Mouse (Mus musculus): ENCODE data around the gene Meis3.
A peak's percentile ranks its signal among the peaks of the same experiment; 100 is the strongest.

Gene Meis3

GRCm38 (mm10) chr7:16158735-16159134 is 16.2 kb upstream of the Meis3 start:
- DNase-seq (ENCODE audit: low spot score in 2 of 2), result no peak

DNA sequence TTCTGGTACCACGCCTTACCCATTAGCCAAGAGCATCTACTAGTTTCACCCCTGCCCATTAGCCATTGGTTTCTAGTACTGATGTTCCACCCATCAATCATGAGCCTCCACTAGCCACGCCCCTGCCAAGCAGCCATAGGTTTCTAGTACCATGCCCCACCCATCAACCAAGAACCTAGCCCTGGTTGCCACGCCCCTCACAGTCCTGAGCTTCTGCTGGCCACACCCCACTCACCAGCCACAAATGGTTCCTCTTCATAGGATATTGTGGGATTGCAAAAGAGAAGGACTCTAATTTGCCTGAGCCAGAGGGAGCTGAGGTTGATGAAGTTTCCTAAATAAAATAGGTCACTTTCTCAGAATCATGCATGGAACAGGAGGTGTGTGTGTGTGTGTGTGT is 14.2 kb upstream of the Meis3 start:
- DNase-seq (ENCODE audit: low spot score in 2 of 2), result peak in 1 of 2 experiments; percentile 53

GRCm38 (mm10) chr7:16161302-16161701 is 13.6 kb upstream of the Meis3 start:
- no peak for DNase-seq (ENCODE audit: low spot score in 2 of 2)

DNA sequence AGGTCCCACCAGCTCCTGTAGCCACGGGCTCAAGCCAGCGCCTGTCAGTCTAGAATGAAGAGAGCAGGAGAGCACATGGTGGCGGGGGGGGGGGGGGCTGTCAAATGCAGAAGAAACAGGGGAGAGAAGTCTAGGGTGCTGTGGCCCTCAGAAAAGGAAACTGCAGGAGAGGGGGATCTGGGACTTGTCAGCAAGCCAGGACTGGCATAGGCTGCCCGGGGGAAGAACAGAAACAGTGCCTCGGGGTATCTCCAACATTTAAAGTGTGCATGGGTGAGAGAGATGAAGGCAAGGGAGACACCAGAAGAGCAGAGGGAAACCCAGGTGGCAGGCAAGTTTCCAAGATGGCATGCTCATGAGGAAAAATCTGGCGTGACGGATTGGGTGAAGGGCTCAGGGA is 12.9 kb upstream of the Meis3 start:
- DNase-seq (ENCODE audit: low spot score in 2 of 2), result no peak

- no peak for DNase-seq (ENCODE audit: low spot score in 2 of 2)
These were observed 2.7 kb upstream of the Meis3 start for GRCm38 (mm10) chr7:16172141-16172581.

DNA sequence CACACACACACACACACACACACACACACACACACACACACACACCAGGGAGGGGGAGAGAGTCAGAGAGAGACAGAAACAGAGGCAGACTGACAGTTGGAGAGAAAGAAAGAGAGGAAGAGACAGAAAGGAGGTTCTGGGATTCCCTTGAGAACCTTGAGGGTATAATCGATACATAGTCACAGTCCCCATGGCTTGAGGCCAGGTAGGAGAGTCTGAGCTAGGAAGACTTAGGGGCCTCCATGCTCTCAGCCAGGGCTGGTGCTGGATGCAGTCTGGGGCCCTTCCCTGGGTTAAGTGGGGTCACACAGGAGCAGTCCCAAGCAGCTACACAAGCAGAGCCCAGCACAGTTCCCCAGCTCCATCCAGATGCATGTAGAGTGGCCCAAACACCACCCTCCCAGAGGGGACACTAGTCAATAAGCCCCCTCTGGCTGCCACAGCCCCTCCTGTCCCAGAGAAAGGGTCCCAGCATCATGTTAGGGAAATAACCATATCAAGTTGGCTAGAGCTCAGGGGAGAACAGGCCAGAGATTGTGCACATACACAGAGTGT is 2.2 kb upstream of the Meis3 start:
- no peak for DNase-seq (ENCODE audit: low spot score in 2 of 2)

- DNase-seq (ENCODE audit: low spot score in 2 of 2), result no peak
These were observed 1.7 kb upstream of the Meis3 start for GRCm38 (mm10) chr7:16173146-16173545.

DNA sequence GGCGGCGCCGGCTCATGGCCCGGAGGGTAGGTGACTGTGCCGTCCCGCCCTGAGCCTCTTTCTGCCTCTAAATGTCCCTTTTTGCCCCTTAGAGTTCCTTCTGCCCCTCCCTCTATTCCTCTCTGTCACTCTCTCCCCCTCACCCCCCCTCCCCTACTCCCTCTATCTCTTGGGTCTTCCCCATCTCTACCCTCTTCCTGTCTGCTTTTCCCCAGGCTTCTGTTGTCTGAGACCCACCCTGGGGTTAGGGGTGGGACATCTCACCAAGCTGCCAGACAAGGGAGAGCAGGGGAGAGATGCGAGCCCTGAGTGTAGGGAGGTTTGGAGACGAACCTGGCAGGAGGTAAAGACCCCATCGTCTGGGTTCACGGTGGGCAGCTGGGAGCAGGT is 647 bp downstream of the Meis3 start:
- DNase-seq (ENCODE audit: low spot score in 2 of 2), result no peak

GRCm38 (mm10) chr7:16178114-16178513 is 3.2 kb downstream of the Meis3 start:
- DNase-seq (ENCODE audit: low spot score in 2 of 2), result no peak

GRCm38 (mm10) chr7:16183663-16184062 is 8.8 kb downstream of the Meis3 start:
- DNase-seq (ENCODE audit: low spot score in 2 of 2), result no peak

DNA sequence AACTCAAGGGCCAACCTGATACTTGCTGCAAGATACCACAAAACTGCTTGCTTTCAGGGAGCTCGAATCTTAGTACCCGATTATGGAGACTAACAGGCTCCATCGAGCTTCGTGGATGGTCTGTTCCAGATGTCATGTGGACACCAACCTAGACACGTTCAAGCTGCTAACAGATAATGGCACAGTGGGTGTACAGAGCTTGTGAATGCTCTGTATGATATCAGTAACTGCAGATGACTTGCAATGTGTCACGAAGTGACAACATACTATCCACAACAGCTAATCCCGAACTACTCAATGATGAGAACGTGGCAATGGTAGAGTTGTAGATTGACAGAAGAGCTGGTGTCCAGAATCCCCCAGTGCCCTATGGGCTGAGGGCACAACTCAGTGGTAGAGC is 12.6 kb downstream of the Meis3 start:
- DNase-seq (ENCODE audit: low spot score in 2 of 2), result no peak

DNA sequence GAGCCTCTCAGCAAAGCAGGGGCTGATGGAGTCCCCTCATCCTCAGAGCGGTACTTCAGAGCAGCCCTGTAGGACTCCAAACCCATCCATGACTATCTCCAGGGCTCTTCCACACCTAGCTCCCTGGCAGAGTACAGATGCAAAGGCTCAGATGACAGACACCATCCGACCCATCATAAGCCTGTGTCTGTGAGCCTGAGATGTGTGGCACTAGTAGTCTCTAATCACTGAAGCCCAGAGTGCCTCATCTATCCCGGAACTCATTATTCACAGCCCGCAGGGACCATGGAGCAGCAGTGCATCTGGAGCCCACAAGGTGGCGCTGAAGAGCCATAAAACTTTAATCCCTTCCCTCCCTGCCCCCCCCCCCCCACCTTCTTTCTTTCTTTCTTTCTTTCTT is 17.4 kb downstream of the Meis3 start:
- DNase-seq (ENCODE audit: low spot score in 2 of 2), result peak; percentile 79 to 87

DNA sequence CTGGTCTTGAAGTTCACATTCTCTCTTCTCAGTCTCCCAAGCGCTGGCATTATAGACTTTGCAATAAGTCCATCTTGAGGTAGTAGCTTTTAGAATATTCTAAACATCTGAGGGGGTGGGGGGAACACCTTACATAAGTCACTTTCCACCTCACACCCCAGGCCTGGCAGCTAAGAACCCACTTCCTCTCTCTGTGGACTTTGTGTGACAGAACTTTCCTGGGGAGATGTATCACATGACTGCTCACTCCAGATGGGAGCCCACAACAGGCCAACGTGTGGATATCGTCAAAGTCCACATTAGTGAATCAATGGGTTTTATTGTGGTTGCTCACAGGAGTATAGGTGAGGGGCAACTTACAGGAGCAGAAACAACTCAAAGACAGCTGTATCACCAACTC is 18.8 kb downstream of the Meis3 start:
- no peak for DNase-seq (ENCODE audit: low spot score in 2 of 2)

DNA sequence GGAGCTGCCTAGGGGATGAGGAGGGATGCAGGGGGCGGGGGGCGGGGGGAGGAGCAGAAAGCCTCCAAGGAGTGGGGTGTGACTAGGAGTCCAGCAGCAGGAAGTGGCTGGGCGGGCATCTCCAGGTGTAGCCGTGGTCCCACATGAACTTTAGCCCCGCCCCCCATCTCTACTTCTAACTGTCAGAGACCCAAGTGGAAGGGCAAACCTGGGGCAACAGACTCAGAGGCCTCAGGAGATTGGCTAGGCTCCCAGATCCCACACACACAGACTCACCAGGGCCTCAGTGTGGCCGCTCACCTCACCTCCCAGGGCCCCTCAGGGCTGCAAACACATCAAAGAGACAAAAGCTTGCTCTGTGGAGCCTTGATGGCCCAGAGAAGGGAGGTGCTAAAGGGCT is 21.7 kb downstream of the Meis3 start:
- DNase-seq (ENCODE audit: low spot score in 2 of 2), result no peak

DNA sequence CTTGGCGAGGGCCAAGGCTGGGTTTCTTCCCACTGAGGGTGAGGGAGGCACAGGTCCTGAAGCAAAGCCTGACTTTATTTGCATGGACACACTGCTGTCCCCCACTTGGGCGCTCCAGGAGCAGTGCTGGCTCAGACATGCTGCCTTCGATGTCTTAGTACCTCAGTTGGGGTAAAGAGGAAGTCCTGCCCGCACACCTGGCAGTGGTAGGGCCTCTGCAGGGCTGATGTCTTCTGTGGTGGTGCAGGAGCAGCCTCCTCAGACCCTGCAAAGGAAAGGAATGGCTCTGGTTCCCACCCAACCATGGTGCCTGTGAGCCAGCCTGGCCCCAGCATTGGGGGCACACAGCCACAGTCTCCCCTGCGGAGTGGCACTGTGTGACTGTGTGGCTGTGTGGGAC is 22.3 kb downstream of the Meis3 start:
- no peak for DNase-seq (ENCODE audit: low spot score in 2 of 2)

GRCm38 (mm10) chr7:16198540-16198939 is 23.6 kb downstream of the Meis3 start:
- no peak for DNase-seq (ENCODE audit: low spot score in 2 of 2)

DNA sequence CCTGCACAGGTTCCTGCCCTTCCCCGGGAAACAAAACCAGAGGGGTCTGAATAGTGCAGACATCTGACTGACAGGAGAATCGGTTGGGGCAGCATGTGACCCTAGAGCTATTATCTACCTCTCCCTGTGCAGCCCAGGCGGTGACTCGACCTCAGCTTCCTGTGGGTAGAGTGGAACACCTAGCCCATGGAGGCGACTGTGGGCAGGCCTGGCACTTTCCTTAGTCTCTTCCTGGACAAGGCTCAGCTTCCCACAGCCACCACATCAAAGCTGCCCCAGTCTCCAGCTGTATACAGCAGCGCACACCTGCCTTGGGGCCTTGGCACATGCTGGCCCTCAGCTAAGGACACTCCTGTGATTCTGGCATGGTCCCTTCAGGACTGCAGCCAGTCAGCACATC is 26.2 kb downstream of the Meis3 start:
- DNase-seq (ENCODE audit: low spot score in 2 of 2), result no peak

- no peak for DNase-seq (ENCODE audit: low spot score in 2 of 2)
These were observed 28.0 kb downstream of the Meis3 start for GRCm38 (mm10) chr7:16202756-16203504.

DNA sequence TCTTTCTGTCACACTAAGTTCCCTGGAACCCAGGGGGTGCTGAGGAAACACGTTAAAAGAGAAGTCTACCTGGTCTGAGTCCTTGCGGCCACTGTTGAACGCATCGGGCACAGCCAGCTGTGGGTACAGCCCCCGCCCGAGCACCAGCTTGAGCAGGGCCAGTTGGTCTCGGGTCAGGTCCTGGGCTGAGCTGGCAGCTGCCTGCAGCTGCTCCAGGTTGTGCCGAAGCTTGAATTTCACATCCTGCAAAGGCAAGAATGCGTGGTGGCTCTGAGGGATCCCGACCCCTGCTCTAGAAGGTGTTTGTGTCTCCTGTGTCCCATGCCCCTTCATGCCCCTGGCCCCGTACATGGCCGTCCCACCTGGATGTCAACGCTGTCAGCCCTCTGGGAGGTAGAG is 28.6 kb downstream of the Meis3 start:
- DNase-seq (ENCODE audit: low spot score in 2 of 2), result no peak

GRCm38 (mm10) chr7:16204791-16205190 is 29.9 kb downstream of the Meis3 start:
- DNase-seq (ENCODE audit: low spot score in 2 of 2), result no peak

- DNase-seq (ENCODE audit: low spot score in 2 of 2), result no peak
These were observed 32.2 kb downstream of the Meis3 start for GRCm38 (mm10) chr7:16207076-16207475.

DNA sequence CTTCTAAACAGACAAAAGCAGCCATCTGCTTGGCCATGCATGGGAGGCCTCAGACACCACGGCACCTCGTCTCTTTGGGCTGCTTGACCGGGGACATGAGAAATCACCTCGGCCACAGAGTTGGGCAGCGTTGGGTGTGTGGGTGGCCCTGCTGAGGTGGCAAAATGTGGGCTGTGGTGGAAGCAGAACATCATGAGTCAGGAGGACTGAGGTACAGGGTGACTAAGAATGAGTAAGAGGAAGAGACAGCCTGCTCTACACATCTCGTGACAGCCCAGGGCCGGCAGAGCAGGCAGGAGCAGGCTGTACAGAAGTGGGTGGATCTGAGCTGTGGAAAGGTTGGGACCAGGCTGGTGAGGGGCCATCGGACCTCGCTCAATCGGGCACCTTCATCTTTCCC is 32.6 kb downstream of the Meis3 start:
- DNase-seq (ENCODE audit: low spot score in 2 of 2), result peak; percentile 45 to 65

GRCm38 (mm10) chr7:16208781-16209665 is 34.1 kb downstream of the Meis3 start:
- no peak for DNase-seq (ENCODE audit: low spot score in 2 of 2)
